Mouse (Mus musculus): ENCODE results near the gene Gpr39. TPM values are rescaled to one million over a fixed set of nuclear protein-coding genes. Genes with fewer than 3 reads are reported as not detected.

The Gpr39 gene
- not detected for polyA plus RNA-seq (2017; shearing (Covaris generic))

DNA sequence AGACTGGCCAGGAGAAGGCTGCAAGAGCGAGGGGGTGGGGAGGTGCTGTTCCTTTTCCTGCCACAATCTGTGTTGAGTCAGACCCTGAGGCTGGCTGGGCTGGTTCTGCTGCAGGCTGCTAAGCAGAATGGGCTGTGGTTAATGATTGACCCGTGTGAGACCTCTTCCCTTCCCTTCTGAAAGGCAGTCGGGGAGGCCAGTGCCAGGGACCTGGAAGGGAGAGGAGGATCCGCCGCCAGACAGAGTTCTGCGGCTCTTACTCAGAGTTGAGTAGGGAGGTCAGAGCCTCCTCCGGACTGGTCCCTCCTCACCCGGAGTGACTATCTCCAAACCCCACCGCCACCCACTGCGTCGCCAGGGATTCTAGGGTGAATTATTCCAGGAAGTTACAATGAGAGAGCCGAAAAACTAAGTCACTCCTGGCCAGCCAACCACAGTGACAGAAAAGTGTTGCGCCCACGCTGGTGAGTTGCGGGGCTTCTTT lies at the start of gene Gpr39:
Gpr39 (plus strand) TSS at position 206 of the 484 bp plus-strand sequence.

DNA sequence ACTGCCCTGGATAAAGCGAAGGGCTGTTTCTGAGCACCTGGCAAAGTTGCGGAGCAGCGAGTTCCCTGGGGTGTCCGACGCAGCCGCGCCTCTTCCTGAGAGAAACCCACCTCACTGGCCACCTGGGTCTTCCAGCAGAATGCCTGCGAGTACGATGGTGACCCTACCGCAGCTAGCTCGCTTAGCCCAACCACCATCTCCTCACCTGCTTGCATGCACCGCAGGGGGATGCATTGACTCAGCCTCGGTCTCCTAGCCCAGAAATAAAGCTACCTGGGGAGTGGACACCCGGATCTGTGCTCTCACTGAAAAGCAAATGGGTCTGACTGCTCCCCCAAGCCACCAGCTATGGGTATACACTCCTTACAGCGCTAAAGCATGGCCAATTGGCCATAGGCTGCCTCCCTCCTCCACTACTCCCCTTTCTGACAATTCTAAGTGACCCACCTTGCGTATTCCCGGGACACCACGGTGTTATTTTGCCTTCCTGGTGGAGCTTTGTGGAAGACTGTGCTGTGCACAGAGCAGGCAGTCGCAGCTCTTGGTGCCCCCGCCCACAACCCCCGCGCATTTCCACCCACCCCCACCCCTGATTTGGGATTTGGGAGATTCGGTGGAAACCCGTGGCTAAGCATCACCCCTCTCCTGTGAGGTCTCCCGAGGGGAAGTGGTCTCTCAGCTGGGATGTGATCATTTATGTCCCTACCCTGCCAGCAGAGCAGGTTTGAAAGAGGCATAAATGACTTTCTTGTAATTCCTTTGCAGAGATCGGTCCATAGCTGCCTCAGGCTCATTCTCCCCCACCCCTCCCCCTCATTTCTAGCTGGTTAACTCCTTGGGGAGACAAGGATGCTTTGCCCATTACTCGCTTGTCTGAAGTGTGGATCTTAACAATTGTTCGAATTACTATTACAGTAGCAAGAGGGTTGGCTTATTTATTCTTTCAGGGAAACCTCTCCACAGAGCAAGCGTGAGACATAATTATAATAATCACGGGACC lies 236.1 kb downstream of the Gpr39 start, which contains the start of gene Lypd1:
Lypd1 (minus strand) TSS at position 501 of the 1,000 bp plus-strand sequence.

Other genes with a start within 250 kb of the Gpr39 start
- gene Actr3, start 241.3 kb upstream of the Gpr39 start, polyA plus RNA-seq (2017; shearing (Covaris generic)), result 1,234 TPM
- gene Slc35f5, start 116.4 kb upstream of the Gpr39 start, polyA plus RNA-seq (2017; shearing (Covaris generic)), result 1.2 TPM
- gene Lypd1, start 236.1 kb downstream of the Gpr39 start, polyA plus RNA-seq (2017; shearing (Covaris generic)), result 0.26 TPM